Mouse (Mus musculus): ENCODE measurements around the gene Atg3.

Atg3 gene

GRCm38 (mm10) chr16:45158522-45159388 is at the start of gene Atg3, which contains the start of gene Slc35a5:
Atg3 (plus strand) TSS chr16:45158785.
Slc35a5 (minus strand) TSS chr16:45158706.
- DNase-seq (ENCODE audit: low spot score in 2 of 2): peak; percentile 87 to 91

DNA sequence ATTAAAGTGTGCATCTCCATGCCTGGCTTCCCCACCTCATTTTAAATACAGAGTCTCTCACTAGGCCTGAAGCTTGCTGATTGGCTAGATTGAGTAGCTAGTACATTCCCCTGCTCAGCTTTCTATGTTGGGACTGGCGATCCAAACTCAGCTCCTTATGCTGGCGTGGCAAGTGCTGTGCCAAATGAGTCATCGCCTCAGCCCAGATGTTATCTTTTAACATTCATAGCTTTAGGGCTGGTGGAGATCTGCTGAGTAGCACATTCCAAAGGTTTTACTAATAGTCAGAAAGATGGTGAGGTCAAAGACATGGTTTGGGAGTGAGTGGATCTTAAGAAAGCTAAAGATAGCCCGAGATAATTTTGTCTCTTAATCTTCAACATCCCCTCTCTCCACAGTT is 48.1 kb upstream of the Atg3 start:
- no peak for DNase-seq (ENCODE audit: low spot score in 2 of 2)

DNA sequence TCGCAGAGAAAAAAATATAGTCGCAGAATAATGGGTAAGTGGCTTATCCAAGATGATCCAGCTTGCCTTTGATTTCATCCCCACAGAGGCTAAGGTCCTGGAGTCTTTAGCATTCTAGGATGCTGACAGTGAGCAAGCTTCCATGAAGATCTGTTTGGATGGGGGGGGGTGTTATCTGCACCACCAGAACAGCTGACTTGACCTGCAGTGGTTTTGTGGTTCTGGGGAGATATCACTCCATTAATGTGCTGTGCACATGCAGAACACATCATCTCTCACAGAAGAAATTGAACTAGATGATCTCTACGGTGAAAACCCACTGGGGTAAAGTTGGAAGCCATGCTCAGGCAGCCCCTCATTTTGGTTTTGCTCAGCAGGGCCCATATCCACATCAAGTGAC is 41.4 kb upstream of the Atg3 start:
- no peak for DNase-seq (ENCODE audit: low spot score in 2 of 2)

DNA sequence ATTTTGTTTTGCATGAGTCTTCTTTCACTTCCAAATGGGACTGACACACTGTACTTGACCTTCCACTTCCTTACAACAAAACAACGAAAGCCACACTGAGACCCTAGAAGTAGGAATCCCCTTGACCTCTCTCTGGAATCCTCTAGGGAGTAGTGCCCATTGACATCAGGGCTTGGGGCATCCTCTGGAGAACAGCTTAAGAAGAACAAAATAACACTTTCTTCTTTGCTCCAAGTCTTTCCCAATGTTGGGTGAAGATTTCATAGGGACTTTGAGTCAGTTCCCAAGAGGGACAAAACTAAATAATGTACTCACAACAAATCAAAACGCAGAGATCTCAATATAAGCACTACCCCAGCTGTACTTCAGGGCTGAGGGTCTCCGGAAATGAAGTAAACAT is 39.8 kb upstream of the Atg3 start:
- no peak for DNase-seq (ENCODE audit: low spot score in 2 of 2)

GRCm38 (mm10) chr16:45120844-45121425 is 37.6 kb upstream of the Atg3 start:
- no peak for DNase-seq (ENCODE audit: low spot score in 2 of 2)

DNA sequence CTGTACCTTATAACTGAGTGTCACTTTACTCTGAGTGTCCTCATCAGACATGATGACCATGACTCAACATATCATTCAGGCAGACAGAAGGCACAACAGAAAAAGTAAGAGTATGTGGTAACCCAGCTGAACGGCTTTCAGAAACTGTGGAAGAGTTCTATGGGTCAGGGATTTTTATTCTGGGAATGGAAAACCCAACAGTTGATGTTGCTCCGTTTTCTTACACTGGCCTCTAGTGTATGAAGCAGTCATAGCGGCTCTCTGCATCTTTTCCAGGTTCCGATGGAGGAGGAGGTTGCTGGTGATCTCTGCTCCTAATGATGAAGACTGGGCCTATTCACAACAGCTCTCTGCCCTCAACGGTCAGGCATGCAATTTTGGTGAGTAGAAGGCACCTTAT is 36.0 kb upstream of the Atg3 start:
- no peak for DNase-seq (ENCODE audit: low spot score in 2 of 2)

- DNase-seq (ENCODE audit: low spot score in 2 of 2): no peak
Measured at GRCm38 (mm10) chr16:45124230-45125203, 34.1 kb upstream of the Atg3 start.

DNA sequence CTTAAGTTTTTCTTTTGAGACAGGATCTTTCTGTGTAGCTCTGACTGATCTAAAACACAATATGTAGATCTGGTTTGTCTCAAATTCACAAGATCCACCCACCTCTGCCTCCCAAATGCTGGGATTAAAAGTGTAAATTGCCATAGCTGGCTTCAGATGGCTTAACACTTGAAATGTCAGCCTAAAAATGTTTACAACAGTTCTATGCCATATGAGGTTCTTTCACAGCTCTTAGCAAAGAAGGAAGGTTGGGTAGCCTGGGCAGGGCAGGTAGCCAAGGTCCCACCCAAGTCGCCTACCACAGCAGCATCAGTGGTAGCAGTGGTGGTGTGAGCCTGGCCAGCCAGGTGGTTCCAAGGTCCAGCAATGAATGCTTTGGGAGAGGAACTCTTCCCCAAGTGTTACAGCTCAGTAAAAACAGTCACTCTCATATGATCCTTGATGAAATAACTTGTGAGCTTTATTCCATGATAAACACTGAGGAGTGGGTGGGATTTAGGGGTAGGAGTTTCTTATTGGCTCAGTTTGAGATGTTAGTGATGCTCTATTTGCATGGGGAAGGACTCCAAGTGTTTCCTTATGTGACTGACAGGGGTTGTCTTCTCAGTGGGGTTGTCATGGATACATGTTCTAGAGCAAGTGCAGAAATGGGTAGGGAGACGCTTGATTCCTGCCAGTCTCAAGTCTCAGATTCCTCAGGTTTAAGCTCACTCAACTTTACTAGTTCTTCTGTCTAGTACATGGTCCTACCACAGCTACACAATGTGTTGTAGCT is 30.5 kb upstream of the Atg3 start:
- no peak for DNase-seq (ENCODE audit: low spot score in 2 of 2)

DNA sequence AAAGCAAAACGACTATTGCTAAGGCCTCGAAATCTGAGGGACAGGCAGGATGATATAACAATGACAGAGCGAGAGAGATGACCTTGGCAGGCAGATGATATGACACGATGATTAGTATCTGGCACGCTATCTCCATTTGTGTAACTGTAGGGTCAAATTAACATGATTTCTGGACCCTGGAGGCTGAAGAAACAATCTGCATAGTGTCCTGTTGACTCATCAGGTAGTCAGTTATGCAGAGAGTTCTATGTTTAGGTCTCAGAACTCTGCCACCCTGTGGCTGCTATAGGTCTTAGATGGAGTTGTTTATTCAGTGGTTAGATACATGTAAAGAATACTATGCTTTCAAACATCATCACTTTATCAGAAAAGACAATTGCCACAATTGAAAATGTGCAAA is 16.9 kb upstream of the Atg3 start:
- no peak for DNase-seq (ENCODE audit: low spot score in 2 of 2)

- no peak for DNase-seq (ENCODE audit: low spot score in 2 of 2)
Measured at GRCm38 (mm10) chr16:45142565-45142964, 16.0 kb upstream of the Atg3 start.

GRCm38 (mm10) chr16:45145119-45145518 is 13.5 kb upstream of the Atg3 start:
- no peak for DNase-seq (ENCODE audit: low spot score in 2 of 2)

DNA sequence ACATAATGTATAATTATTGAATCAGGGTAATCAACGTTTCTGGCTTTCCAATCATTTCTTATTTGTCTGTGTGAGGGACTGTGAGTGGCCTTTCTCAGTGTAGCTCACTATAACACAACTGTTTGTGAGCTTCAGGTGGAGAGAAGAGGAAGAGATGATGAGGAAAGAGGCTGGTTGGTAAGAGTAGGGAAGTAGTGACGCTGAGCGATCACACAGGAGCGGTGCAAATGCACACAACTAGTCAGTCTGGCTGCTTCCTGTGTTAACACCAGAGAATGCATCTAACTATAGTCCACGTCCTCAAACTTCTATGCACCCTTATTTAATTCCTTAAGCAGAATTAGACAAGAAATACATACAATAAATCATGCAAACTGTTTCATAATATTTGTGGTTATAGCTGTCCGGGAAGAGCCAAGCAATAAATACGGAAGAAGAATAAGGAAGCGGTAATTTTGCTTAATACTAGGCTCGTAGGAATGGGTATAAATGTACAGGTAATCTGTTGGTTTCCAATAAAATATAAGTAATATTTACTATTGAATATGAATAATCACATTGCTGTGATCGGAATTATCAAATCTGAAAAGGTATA is 10.0 kb upstream of the Atg3 start:
- no peak for DNase-seq (ENCODE audit: low spot score in 2 of 2)

GRCm38 (mm10) chr16:45154741-45155250 is 3.8 kb upstream of the Atg3 start:
- no peak for DNase-seq (ENCODE audit: low spot score in 2 of 2)

DNA sequence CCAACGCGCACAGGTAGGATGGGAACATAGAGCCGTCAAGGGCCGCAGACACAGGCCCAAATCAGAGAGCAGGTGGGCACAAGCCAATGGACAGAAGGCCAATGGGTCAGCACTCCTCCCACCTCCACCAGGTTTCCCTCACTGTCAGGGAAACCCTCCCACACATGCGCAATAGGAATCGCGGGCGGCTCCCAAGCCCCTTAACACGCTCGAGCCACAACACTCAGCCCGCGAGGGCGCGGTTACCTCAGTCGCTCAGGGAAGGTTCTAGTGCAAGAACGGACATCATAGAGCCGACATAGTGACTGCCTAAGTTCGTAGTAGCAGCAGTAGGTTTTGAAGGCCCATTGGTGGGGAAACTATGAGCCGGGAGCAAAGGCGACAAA is 456 bp upstream of the Atg3 start:
- peak; percentile 41 to 49 for DNase-seq (ENCODE audit: low spot score in 2 of 2)

DNA sequence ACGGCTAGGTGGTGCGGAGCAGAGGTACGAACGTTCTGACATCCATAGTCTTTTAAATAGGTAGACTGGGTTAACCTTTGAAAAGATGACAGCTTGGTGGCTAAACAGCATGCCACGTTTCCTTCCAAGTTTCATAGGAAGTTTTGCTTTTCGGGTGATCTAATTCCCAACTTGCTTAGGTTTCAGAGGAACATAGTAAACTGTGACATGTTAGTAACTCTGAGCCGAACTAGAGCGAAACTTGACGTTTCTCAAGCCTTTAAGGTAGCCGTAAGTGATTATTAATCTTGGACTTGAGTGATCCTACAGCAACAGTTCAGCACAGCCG is 768 bp downstream of the Atg3 start:
- no peak for DNase-seq (ENCODE audit: low spot score in 2 of 2)

- DNase-seq (ENCODE audit: low spot score in 2 of 2): no peak
Measured at GRCm38 (mm10) chr16:45178552-45178951, 20.0 kb downstream of the Atg3 start.

- DNase-seq (ENCODE audit: low spot score in 2 of 2): no peak
Measured at GRCm38 (mm10) chr16:45181824-45182223, 23.2 kb downstream of the Atg3 start.

DNA sequence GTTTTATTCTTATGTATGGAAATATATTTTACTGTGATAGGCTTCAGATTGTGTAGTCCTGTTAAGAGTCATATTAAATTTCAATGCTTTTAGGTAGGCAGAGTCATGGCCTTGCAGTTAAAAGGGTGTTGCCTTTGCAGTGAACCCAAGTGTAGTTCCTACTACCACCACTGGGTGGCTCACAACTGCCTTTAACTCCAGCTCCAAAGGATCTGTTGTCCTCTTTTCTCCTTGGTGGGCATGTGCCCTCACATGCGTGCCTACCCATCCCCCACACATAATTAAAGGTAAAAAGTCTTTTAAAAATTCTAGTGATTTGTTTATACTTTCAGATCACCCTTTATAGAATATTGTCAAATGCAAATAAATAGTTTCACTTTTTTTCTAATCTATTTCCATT is 34.0 kb downstream of the Atg3 start:
- DNase-seq (ENCODE audit: low spot score in 2 of 2): peak; percentile 21 to 66

DNA sequence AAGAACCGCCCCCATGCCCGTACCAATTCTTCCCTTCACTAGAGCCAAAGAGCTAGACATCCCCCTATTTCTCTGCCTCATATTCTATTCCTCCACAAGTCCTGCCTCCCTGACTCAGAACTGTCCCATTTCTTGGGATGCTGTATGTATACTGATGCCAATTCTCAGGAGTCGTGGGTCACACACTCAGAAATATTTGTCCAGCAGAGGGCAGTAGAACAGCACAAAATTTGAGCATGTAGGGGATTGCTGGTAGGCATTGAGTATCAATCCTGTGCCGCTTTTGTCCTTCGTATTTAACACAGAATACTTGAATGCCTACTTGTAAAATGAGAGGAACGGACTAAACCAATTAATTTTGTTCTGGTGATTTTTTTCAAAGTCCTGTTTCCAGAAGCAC is 38.2 kb downstream of the Atg3 start:
- peak in 1 of 2 experiments; percentile 52 for DNase-seq (ENCODE audit: low spot score in 2 of 2)

DNA sequence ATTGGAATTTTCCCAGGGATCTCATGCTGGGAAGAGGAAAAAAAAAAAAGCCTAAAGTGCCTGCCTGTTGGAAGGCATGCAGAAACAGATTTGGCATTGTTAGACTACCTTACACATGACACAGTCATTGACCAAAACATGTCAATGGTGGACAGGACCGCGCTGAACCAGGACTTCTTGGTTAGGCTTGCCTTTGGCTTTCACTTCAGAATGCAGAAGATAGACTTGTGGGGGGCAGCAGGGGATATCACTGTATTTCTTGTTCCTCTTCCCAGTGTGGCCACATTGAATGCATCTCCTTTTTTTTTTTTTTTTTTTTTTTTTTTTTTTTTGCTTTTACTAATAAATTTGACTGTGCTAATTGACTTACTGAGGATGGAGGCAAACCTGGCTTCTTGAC is 42.8 kb downstream of the Atg3 start:
- DNase-seq (ENCODE audit: low spot score in 2 of 2): no peak

DNA sequence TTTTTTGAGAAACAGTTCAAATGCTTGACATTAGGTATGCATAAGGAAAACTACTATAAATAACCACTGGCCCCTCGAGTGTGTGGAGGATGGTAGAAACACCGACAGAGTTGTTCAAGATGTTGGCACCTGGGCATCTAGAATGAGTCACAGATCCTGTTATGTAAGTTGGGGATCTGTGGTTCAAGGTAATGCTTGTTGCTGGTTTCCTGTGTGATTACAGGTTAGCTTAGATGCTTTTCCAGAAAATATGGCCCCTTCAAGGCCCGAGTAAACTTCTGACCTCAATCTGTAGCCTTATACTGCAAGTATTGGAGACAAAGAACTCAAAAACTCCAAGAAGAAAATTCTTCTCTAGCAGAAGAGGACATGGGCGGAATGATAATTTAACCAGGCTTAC is 45.9 kb downstream of the Atg3 start:
- no peak for DNase-seq (ENCODE audit: low spot score in 2 of 2)

Measured in spleen, postnatal 14 days (tissue).